Mouse (Mus musculus) CH12.LX (cell line): Measurements from ENCODE around the gene Avl9.

Experiments used
- CTCF ChIP-seq, 2 experiments: IDR thresholded peaks in 1 of 2; conservative IDR thresholded peaks in 1 of 2; 2 replicates each; pipeline ENCODE4 v1.5.1; 2011 to 2012; ENCODE audit warnings: low read depth in 2 of 2, low read length in 2 of 2, improper control_type of control experiment in 1 of 2, inconsistent platforms in 1 of 2, mild to moderate bottlenecking in 1 of 2, moderate library complexity in 1 of 2
- ELF1 ChIP-seq: IDR thresholded peaks from 2 replicates; pipeline ENCODE4 v1.6.1; 2014; ENCODE audit warnings: low read depth, mild to moderate bottlenecking, inconsistent platforms, low read length, improper control_type of control experiment
- EP300 ChIP-seq: IDR thresholded peaks from 2 replicates; pipeline ENCODE4 v1.6.1; 2011; ENCODE audit warnings: low read length, improper control_type of control experiment
- HCFC1 ChIP-seq: IDR thresholded peaks from 2 replicates; pipeline ENCODE4 v1.6.1; 2012; ENCODE audit warnings: low read depth, mild to moderate bottlenecking, inconsistent platforms, low read length, improper control_type of control experiment
- JUN ChIP-seq: IDR thresholded peaks from 2 replicates; pipeline ENCODE4 v1.6.1; 2011; ENCODE audit warnings: low read depth, mild to moderate bottlenecking, low read length, improper control_type of control experiment, moderate library complexity; ENCODE audit not compliant: insufficient read depth
- MAFK ChIP-seq: IDR thresholded peaks from 2 replicates; pipeline ENCODE4 v1.6.1; 2011; ENCODE audit warnings: low read length, improper control_type of control experiment; ENCODE audit not compliant: insufficient replicate concordance
- NELFE ChIP-seq: IDR thresholded peaks from 2 replicates; pipeline ENCODE4 v1.6.1; 2011; ENCODE audit warnings: low read depth, low read length, improper control_type of control experiment
- POLR2A ChIP-seq: IDR thresholded peaks from 2 replicates; pipeline ENCODE4 v1.6.1; 2011; ENCODE audit warnings: low read depth, mild to moderate bottlenecking, improper control_type of control experiment, low read length
- POLR2AphosphoS2 ChIP-seq: IDR thresholded peaks from 2 replicates; pipeline ENCODE4 v1.6.1; 2011; ENCODE audit warnings: low read depth, low read length, improper control_type of control experiment
- UBTF ChIP-seq: IDR thresholded peaks from 2 replicates; pipeline ENCODE4 v1.6.1; 2012; ENCODE audit warnings: low read depth, mild to moderate bottlenecking, inconsistent platforms, low read length, improper control_type of control experiment, moderate library complexity
- USF2 ChIP-seq: conservative IDR thresholded peaks from 2 replicates; pipeline ENCODE4 v1.6.1; 2011; ENCODE audit warnings: low read depth, low read length, improper control_type of control experiment
- ZMIZ1 ChIP-seq: IDR thresholded peaks from 2 replicates; pipeline ENCODE4 v1.6.1; 2012; ENCODE audit warnings: low read depth, mild to moderate bottlenecking, inconsistent platforms, low read length, improper control_type of control experiment
- ZNF384 ChIP-seq: IDR thresholded peaks from 2 replicates; pipeline ENCODE4 v1.6.1; 2012; ENCODE audit warnings: low read depth, low read length, improper control_type of control experiment, inconsistent platforms

DNA sequence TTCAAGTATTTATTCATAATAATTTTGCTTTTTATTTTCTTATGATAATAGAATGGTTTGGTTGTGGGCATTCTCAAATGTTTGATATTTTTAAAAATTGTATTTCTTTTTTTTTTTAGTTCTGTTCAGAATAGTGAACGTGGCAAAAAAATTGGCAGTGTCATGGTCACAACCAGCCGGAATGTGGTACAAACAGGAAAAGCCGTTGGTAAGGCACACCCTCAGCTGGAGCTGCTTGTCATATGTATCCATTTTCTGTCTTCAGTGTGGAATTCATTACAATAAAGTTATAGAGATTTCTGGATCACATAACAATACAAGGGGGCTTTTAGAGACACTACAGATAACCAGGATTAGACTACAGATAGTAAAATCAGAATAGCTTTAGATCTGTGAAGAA is 39.0 kb downstream of the Avl9 start:
- TF ChIP-seq ZMIZ1 (no peak), CTCF (conservative IDR thresholded peaks at IDR 0.05 in 1 of 2, IDR thresholded peaks at IDR 0.05 in 1 of 2; ENCODE audit: low read depth in 2 of 2, low read length in 2 of 2) (no peak), POLR2A (no peak), ZNF384 (no peak), JUN (no peak), ELF1 (no peak), UBTF (no peak), HCFC1 (no peak), EP300 (no peak), MAFK (no peak), POLR2AphosphoS2 (no peak), USF2 (no peak), NELFE (no peak)
